Mouse (Mus musculus): ENCODE measurements around the gene Zfp280b. TPM values are rescaled to one million over a fixed set of nuclear protein-coding genes. Genes with fewer than 3 reads are reported as not detected.

The Zfp280b gene
- polyA plus RNA-seq, 1 experiment: 4.2 TPM

GRCm38 (mm10) chr10:76031511-76032401 lies 694 bp upstream of the Zfp280b start:
- 47% methylated on average over 14 of the region's 14 CpGs for WGBS
- Histone ChIP-seq H3K27ac (ENCODE audit: insufficient read depth, low read depth, low read length) (0 out of 2 replicates have a peak overlapping the region, but pooled peaks have one; percentile 21), H3K36me3 (ENCODE audit: control insufficient read depth, insufficient read depth, low read length) (no peaks in the 10 kb centered on the region), H3K27me3 (replicated peaks; ENCODE audit: control insufficient read depth, insufficient read depth, low read length) (no peaks in the 10 kb centered on the region), H3K4me1 (ENCODE audit: control insufficient read depth, insufficient read depth, low read length) (peaks cover 4% of the 10 kb centered on the region; the same call in 1 of the 2 replicates), H3K4me3 (ENCODE audit: insufficient read depth, low read depth, low read length) (peak overlapping the region; percentile 71)
- TF ChIP-seq CTCF (conservative IDR thresholded peaks at IDR 0.05; ENCODE audit: insufficient read depth, insufficient read length, low read depth, low read length) (no peak), POLR2A (IDR thresholded peaks at IDR 0.05; ENCODE audit: low read depth, low read length) (no peak)
- no peak for DNase-seq

- H3K27ac ChIP-seq (ENCODE audit: insufficient read depth, low read depth, low read length): no peak overlapping the region
- peaks cover 4% of the 10 kb centered on the region; the same call in 1 of the 2 replicates for H3K4me1 ChIP-seq (ENCODE audit: control insufficient read depth, insufficient read depth, low read length)
- H3K36me3 ChIP-seq (ENCODE audit: control insufficient read depth, insufficient read depth, low read length): no peaks in the 10 kb centered on the region
- no peak for TF ChIP-seq POLR2A (IDR thresholded peaks at IDR 0.05; ENCODE audit: low read depth, low read length)
- TF ChIP-seq CTCF (conservative IDR thresholded peaks at IDR 0.05; ENCODE audit: insufficient read depth, insufficient read length, low read depth, low read length): no peak
- peak overlapping the region; percentile 71 for H3K4me3 ChIP-seq (ENCODE audit: insufficient read depth, low read depth, low read length)
- H3K27me3 ChIP-seq (replicated peaks; ENCODE audit: control insufficient read depth, insufficient read depth, low read length): no peaks in the 10 kb centered on the region
- 19% methylated on average over 7 of the region's 7 CpGs for WGBS
- peak; percentile 5 for DNase-seq
Observed at GRCm38 (mm10) chr10:76033119-76033455, 637 bp downstream of the Zfp280b start.

GRCm38 (mm10) chr10:76034001-76034600 lies 1.7 kb downstream of the Zfp280b start:
- Histone ChIP-seq H3K4me1 (ENCODE audit: control insufficient read depth, insufficient read depth, low read length) (peaks cover 4% of the 10 kb centered on the region; the same call in 1 of the 2 replicates), H3K4me3 (ENCODE audit: insufficient read depth, low read depth, low read length) (no peak overlapping the region), H3K27me3 (replicated peaks; ENCODE audit: control insufficient read depth, insufficient read depth, low read length) (no peaks in the 10 kb centered on the region), H3K36me3 (ENCODE audit: control insufficient read depth, insufficient read depth, low read length) (peaks cover 1% of the 10 kb centered on the region; the same call in 1 of the 2 replicates), H3K27ac (ENCODE audit: insufficient read depth, low read depth, low read length) (no peak overlapping the region)
- TF ChIP-seq POLR2A (IDR thresholded peaks at IDR 0.05; ENCODE audit: low read depth, low read length) (no peak), CTCF (conservative IDR thresholded peaks at IDR 0.05; ENCODE audit: insufficient read depth, insufficient read length, low read depth, low read length) (no peak)
- no peak for DNase-seq
- WGBS: 89% methylated on average over 8 of the region's 8 CpGs

GRCm38 (mm10) chr10:76035277-76035676 lies 2.8 kb downstream of the Zfp280b start:
- DNase-seq: no peak
- H3K4me3 ChIP-seq (ENCODE audit: insufficient read depth, low read depth, low read length): no peak overlapping the region
- TF ChIP-seq CTCF (conservative IDR thresholded peaks at IDR 0.05; ENCODE audit: insufficient read depth, insufficient read length, low read depth, low read length) (no peak), POLR2A (IDR thresholded peaks at IDR 0.05; ENCODE audit: low read depth, low read length) (no peak)
- no peaks in the 10 kb centered on the region for H3K27me3 ChIP-seq (replicated peaks; ENCODE audit: control insufficient read depth, insufficient read depth, low read length)
- no peak overlapping the region for H3K27ac ChIP-seq (ENCODE audit: insufficient read depth, low read depth, low read length)
- H3K4me1 ChIP-seq (ENCODE audit: control insufficient read depth, insufficient read depth, low read length): peaks cover 4% of the 10 kb centered on the region; the same call in 1 of the 2 replicates
- peaks cover 4% of the 10 kb centered on the region for H3K36me3 ChIP-seq (ENCODE audit: control insufficient read depth, insufficient read depth, low read length)

GRCm38 (mm10) chr10:76036962-76037361 lies 4.5 kb downstream of the Zfp280b start:
- H3K4me1 ChIP-seq (ENCODE audit: control insufficient read depth, insufficient read depth, low read length): peaks cover 4% of the 10 kb centered on the region; the same call in 1 of the 2 replicates
- no peak for DNase-seq
- 97% methylated on average over 5 of the region's 5 CpGs for WGBS
- TF ChIP-seq CTCF (conservative IDR thresholded peaks at IDR 0.05; ENCODE audit: insufficient read depth, insufficient read length, low read depth, low read length): no peak
- TF ChIP-seq POLR2A (IDR thresholded peaks at IDR 0.05; ENCODE audit: low read depth, low read length): no peak
- peaks cover 4% of the 10 kb centered on the region for H3K36me3 ChIP-seq (ENCODE audit: control insufficient read depth, insufficient read depth, low read length)
- H3K27me3 ChIP-seq (replicated peaks; ENCODE audit: control insufficient read depth, insufficient read depth, low read length): no peaks in the 10 kb centered on the region
- H3K27ac ChIP-seq (ENCODE audit: insufficient read depth, low read depth, low read length): no peak overlapping the region
- H3K4me3 ChIP-seq (ENCODE audit: insufficient read depth, low read depth, low read length): no peak overlapping the region

GRCm38 (mm10) chr10:76045343-76045742 lies 12.9 kb downstream of the Zfp280b start:
- H3K4me1 ChIP-seq (ENCODE audit: control insufficient read depth, insufficient read depth, low read length): no peaks in the 10 kb centered on the region; the same call in 1 of the 2 replicates
- no peak for TF ChIP-seq POLR2A (IDR thresholded peaks at IDR 0.05; ENCODE audit: low read depth, low read length)
- TF ChIP-seq CTCF (conservative IDR thresholded peaks at IDR 0.05; ENCODE audit: insufficient read depth, insufficient read length, low read depth, low read length): no peak
- no peaks in the 10 kb centered on the region for H3K27me3 ChIP-seq (replicated peaks; ENCODE audit: control insufficient read depth, insufficient read depth, low read length)
- no peaks in the 10 kb centered on the region for H3K36me3 ChIP-seq (ENCODE audit: control insufficient read depth, insufficient read depth, low read length)
- peak; percentile 38 for DNase-seq
- WGBS: 42% methylated on average over 5 of the region's 5 CpGs
- H3K4me3 ChIP-seq (ENCODE audit: insufficient read depth, low read depth, low read length): no peak overlapping the region
- H3K27ac ChIP-seq (ENCODE audit: insufficient read depth, low read depth, low read length): 0 out of 2 replicates have a peak overlapping the region, but pooled peaks have one; percentile 29

- DNase-seq: no peak
- Histone ChIP-seq H3K4me3 (ENCODE audit: insufficient read depth, low read depth, low read length) (no peak overlapping the region), H3K36me3 (ENCODE audit: control insufficient read depth, insufficient read depth, low read length) (no peaks in the 10 kb centered on the region), H3K27ac (ENCODE audit: insufficient read depth, low read depth, low read length) (no peak overlapping the region), H3K4me1 (ENCODE audit: control insufficient read depth, insufficient read depth, low read length) (no peaks in the 10 kb centered on the region; the same call in 1 of the 2 replicates), H3K27me3 (replicated peaks; ENCODE audit: control insufficient read depth, insufficient read depth, low read length) (no peaks in the 10 kb centered on the region)
- WGBS: 13% methylated on average over 1 of the region's 1 CpGs
- TF ChIP-seq CTCF (conservative IDR thresholded peaks at IDR 0.05; ENCODE audit: insufficient read depth, insufficient read length, low read depth, low read length): no peak
- no peak for TF ChIP-seq POLR2A (IDR thresholded peaks at IDR 0.05; ENCODE audit: low read depth, low read length)
Observed at GRCm38 (mm10) chr10:76046754-76047153, 14.3 kb downstream of the Zfp280b start.
